Mouse (Mus musculus) stomach, postnatal 0 days (tissue): ENCODE data around the gene Armc10.

ENCODE experiments used
- CTCF ChIP-seq: IDR thresholded peaks from 2 replicates; pipeline ENCODE4 v1.5.1; 2016; ENCODE audit warnings: antibody characterized with exemption, low read depth, mild to moderate bottlenecking, moderate library complexity
- EP300 ChIP-seq: optimal IDR thresholded peaks from 2 replicates; pipeline ENCODE3; 2016; ENCODE audit warnings: antibody characterized with exemption

DNA sequence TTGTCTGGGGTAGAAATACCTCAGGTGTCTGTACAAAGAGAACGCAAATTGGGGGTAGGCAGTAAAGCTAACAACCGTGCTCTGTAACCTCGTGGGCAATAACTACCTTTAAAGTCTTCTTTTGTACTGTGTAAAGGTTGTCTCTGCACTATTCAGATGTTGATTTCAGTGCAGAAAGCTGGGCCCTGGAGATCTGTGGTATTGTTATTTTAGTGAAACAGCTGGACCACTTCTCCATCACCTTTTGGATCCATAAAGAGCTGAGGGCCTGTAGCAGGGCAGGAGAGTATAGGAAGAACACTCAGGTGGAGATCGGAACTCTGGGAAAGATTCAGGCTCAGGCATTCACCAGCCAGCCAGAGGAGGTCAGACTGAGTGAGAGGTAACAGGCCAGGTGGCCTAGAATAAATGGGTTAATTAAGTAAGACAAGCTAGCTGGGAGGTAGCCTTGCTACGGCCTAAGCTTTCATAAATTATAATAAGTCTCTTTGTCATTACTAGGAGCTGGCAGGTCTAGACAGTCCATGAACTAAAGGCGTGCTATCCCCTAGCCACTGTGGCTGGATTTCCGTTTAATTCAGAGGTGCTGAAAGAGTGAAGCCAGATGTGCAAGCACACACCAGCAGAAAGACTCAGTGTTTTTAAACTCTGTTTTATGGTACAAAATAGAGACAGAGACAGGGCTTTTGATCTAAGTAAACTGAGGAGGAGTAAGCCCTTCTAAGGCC, 6.4 kb downstream of the Armc10 start:
- TF ChIP-seq CTCF (no peak), EP300 (no peak)
